Mouse (Mus musculus): ENCODE measurements around the gene Cdc73. TPM values are rescaled to one million over a fixed set of nuclear protein-coding genes. Genes with fewer than 3 reads are reported as not detected.
"Not testable (repeated sequence)": the region's sequence is repeated elsewhere in the genome, so short reads cannot be mapped to it uniquely, and the experiment has no call there.

Gene Cdc73
- polyA plus RNA-seq, 1 experiment = 3.2 TPM

DNA sequence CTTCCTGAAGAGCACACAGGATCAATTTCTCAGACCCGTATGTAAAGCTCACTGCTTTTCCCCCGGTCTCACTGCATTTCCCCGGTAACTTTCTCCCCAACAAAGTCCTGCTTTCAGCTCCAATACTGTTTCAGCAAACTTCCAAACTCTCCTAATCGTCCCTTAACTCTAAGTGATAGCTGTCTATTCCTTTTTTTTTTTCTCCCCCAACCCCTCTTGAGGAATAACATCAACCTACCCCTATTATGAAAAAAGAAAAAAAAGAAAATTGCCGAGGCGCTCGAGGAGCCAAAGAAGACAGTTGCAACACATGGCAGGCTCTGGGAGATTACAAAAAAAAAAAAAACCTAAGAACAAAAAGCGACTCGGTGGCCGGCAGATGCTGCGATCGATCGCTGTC, 957 bp downstream of the Cdc73 start:
- TF ChIP-seq CTCF (IDR thresholded peaks at IDR 0.05; ENCODE audit: insufficient read depth, low read length) = no peak
- no peak for TF ChIP-seq POLR2A (IDR thresholded peaks at IDR 0.05; ENCODE audit: borderline replicate concordance, extremely low read depth, low read depth, low read length)
- peak overlapping the region; percentile 85 for H3K4me3 ChIP-seq (replicated peaks; ENCODE audit: extremely low read depth, low read depth, low read length)
- WGBS = under 1% methylated on average over 13 of the region's 13 CpGs
- H3K4me1 ChIP-seq (ENCODE audit: control insufficient read depth, insufficient read depth, low read length) = no peaks in the 10 kb centered on the region; the same call in 1 of the 2 replicates
- DNase-seq = no peak

DNA sequence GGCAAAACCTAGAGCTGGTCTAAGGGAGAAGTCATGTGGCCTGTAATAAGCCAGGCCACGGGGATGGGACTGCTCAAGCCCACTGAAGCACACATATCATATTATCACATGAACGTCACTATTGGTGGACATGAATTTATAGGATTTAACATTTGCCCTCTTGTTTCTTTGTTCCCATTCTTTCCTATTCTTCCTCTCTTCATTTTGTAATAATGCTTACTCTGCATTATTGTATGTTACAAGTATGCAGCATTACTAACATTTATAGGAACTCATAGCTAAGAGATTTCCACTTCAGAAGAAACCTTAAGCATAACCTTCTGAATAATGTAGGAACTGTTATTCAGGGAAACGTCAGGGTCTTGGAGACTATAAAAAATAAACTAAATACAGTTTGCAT, 17.8 kb downstream of the Cdc73 start:
- no peak for TF ChIP-seq CTCF (IDR thresholded peaks at IDR 0.05; ENCODE audit: insufficient read depth, low read length)
- TF ChIP-seq POLR2A (IDR thresholded peaks at IDR 0.05; ENCODE audit: borderline replicate concordance, extremely low read depth, low read depth, low read length) = no peak
- H3K4me1 ChIP-seq (ENCODE audit: control insufficient read depth, insufficient read depth, low read length) = no peaks in the 10 kb centered on the region
- H3K4me3 ChIP-seq (replicated peaks; ENCODE audit: extremely low read depth, low read depth, low read length) = no peak overlapping the region
- WGBS = 88% methylated on average over 3 of the region's 3 CpGs
- no peak for DNase-seq

DNA sequence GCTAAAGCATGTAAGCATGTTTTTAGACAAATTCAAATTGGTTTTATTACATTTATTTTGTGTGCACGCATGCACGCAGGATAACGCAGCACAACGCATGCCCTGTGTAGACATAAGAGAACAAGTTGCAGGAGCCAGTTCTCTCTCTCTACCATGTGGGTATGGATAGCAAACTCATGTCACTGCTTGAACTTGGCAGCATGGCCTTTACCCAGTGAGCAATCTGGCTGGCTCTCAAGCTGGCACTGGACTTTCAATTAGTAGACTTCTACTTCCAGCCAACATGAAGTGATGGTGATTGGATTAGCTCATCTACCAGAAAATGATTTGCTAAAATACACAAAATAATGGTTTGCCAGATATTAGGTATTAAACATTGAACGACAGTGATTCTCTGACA, 21.6 kb downstream of the Cdc73 start:
- H3K4me3 ChIP-seq (replicated peaks; ENCODE audit: extremely low read depth, low read depth, low read length) = no peak overlapping the region
- no peaks in the 10 kb centered on the region for H3K4me1 ChIP-seq (ENCODE audit: control insufficient read depth, insufficient read depth, low read length)
- 91% methylated on average over 5 of the region's 5 CpGs for WGBS
- DNase-seq = no peak
- TF ChIP-seq POLR2A (IDR thresholded peaks at IDR 0.05; ENCODE audit: borderline replicate concordance, extremely low read depth, low read depth, low read length) (no peak), CTCF (IDR thresholded peaks at IDR 0.05; ENCODE audit: insufficient read depth, low read length) (no peak)

DNA sequence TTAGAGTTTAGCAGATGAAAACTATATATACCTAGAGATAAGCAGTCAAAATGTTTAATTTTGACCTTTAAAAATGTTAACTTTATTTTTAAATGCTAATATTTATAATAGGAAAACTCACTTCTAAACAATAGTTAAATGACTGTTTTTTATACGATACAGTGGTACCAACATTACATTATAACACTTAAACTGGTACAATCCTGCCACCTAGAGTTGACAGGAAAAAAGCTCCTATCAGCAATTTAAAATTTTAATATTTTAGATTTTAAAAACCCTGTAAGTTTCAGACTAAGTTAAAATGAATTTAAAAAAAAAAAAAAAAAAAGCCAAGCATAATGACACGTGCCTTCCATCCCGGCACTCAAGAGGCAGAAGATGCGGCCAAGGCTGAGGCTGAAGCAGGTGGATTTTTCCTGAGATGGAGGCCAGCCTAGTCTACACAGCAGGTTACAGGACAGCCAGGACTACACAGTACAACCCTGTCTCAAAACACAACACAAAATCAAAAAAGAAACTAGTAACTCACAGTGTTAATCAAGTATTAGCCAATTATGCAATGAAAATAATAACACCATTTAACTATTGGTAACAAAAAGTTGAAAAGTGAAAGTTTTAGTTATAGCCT, 26.8 kb downstream of the Cdc73 start:
- TF ChIP-seq POLR2A (IDR thresholded peaks at IDR 0.05; ENCODE audit: borderline replicate concordance, extremely low read depth, low read depth, low read length) (no peak), CTCF (IDR thresholded peaks at IDR 0.05; ENCODE audit: insufficient read depth, low read length) (no peak)
- no peak overlapping the region for H3K4me3 ChIP-seq (replicated peaks; ENCODE audit: extremely low read depth, low read depth, low read length)
- no peaks in the 10 kb centered on the region for H3K4me1 ChIP-seq (ENCODE audit: control insufficient read depth, insufficient read depth, low read length)
- WGBS = 75% methylated on average over 4 of the region's 4 CpGs
- no peak for DNase-seq

DNA sequence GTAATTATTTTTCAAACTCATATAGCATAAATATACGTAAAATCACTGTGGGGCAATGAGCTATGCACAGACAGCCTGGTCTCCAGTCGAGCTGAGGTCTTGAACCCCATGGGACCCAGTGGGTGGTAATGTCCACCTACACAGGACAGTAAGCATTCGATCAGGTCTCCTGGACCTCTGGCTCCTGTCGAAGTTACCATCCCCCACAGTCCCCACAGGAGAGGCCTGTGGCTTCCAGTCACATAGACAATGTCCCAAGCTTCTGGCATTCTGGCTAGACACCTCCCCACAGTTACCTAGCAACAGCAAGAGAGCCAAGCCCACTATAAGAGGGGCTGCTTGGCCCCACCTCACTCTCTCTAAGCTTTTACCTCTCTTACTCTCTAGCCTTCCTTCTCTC, 37.9 kb downstream of the Cdc73 start:
- DNase-seq; H3K4me3 ChIP-seq (replicated peaks; ENCODE audit: extremely low read depth, low read depth, low read length); H3K4me1 ChIP-seq (ENCODE audit: control insufficient read depth, insufficient read depth, low read length): not testable (repeated sequence)
- WGBS = 90% methylated on average over 4 of the region's 4 CpGs

DNA sequence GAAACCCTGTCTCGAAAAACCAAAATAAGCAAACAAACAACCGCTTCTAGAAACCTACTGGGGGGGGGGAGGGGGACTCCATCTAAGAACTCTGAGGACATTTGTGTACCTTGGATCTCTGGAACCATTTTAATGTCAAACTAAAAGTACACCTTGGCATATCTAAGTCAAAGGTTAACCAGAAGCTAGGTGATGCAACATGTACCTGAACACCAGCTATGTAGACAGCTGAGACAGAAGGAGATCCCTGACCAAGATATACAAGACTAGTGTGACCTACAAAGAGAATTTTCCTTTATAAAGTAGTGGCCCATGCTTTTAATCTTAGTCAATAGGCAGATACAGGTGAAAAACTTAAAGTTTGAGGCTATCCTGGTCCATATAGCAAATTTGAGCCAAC, 39.5 kb downstream of the Cdc73 start:
- H3K4me1 ChIP-seq (ENCODE audit: control insufficient read depth, insufficient read depth, low read length) = no peaks in the 10 kb centered on the region; the same call in 1 of the 2 replicates
- 89% methylated on average over 2 of the region's 2 CpGs for WGBS
- H3K4me3 ChIP-seq (replicated peaks; ENCODE audit: extremely low read depth, low read depth, low read length) = no peak overlapping the region
- no peak for DNase-seq
- TF ChIP-seq POLR2A (IDR thresholded peaks at IDR 0.05; ENCODE audit: borderline replicate concordance, extremely low read depth, low read depth, low read length) (no peak), CTCF (IDR thresholded peaks at IDR 0.05; ENCODE audit: insufficient read depth, low read length) (no peak)

DNA sequence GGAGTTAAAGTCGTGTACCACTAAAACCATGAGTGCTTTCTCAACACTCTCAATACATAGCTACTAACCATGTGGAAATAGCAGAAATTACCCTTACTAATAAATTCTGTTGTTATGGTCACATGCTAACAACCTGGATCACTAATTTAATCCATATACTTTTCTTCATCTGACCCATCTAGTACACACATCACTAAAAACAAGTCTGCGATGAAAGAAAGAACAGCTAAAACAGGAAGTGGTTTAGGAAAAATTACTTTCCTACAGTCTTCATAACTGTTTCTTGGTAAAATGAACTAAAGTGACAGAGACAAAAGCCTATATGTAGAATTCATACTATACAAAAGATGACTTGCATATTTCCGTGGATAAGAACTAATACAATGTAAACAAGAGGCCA, 49.0 kb downstream of the Cdc73 start:
- 73% methylated on average over 3 of the region's 3 CpGs for WGBS
- no peak for TF ChIP-seq CTCF (IDR thresholded peaks at IDR 0.05; ENCODE audit: insufficient read depth, low read length)
- DNase-seq = no peak

DNA sequence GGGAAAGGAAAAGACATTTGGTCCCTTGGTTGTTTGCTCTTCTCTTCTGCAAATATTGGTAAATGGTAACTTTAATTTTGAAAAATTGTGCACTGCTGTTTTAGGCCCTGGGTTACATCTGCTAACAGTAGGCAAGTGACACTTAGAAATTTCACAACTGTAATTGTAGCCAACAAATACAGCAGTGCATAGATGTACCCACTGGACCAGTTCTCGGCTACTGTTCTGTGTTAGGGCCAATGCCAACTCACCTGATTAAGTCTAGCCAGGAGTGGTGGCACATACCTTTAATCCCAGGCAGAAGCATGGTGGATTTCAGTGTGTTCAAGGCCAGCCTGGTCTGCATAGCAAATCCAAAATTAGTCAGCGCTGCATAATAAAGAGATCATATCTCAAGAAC, 52.4 kb downstream of the Cdc73 start:
- 82% methylated on average over 2 of the region's 2 CpGs for WGBS
- DNase-seq = no peak
- Histone ChIP-seq H3K4me3 (replicated peaks; ENCODE audit: extremely low read depth, low read depth, low read length) (no peak overlapping the region), H3K4me1 (ENCODE audit: control insufficient read depth, insufficient read depth, low read length) (no peaks in the 10 kb centered on the region)
- TF ChIP-seq CTCF (IDR thresholded peaks at IDR 0.05; ENCODE audit: insufficient read depth, low read length) = no peak
- no peak for TF ChIP-seq POLR2A (IDR thresholded peaks at IDR 0.05; ENCODE audit: borderline replicate concordance, extremely low read depth, low read depth, low read length)

More for the DNA sequence above, 49.0 kb downstream of the Cdc73 start:
- no peaks in the 10 kb centered on the region for H3K4me1 ChIP-seq (ENCODE audit: control insufficient read depth, insufficient read depth, low read length)
- H3K4me3 ChIP-seq (replicated peaks; ENCODE audit: extremely low read depth, low read depth, low read length) = no peak overlapping the region

DNA sequence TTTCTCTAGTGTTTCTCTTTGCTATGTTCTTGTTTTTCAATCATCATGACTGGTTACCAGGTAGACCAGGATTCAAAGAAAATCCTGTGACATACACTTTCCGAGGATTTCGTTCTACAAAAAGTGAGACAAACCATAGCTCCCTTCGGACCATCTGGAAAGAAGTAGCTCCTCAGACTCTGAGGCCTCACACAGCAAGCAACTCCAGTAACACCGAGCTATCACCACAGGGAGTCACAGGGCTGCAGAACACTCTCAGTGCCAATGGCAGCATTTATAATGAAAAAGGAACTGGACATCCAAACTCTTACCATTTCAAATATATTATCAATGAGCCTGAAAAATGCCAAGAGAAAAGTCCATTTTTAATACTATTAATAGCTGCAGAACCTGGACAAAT, 56.5 kb downstream of the Cdc73 start:
- TF ChIP-seq CTCF (IDR thresholded peaks at IDR 0.05; ENCODE audit: insufficient read depth, low read length) (no peak), POLR2A (IDR thresholded peaks at IDR 0.05; ENCODE audit: borderline replicate concordance, extremely low read depth, low read depth, low read length) (no peak)
- WGBS = 89% methylated on average over 4 of the region's 4 CpGs

DNA sequence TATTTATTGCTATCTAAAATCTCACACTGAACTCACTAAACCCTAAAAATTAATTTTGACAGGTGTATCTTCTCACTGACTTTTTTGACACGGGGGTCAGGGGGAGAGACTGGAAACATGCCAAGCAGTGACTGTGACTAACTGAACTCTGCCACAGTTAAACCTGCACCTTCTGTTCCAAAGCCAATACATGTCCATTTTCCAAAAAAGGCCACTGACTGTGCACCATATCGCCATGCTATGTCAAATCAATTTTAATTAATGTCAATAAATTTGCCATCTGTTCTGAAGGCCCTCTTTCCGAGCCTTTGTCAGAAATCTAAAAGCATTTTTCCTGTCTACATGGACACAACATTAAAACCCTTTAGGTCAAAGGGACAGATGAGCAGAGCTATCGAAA, 57.3 kb downstream of the Cdc73 start:
- DNase-seq = no peak
- TF ChIP-seq POLR2A (IDR thresholded peaks at IDR 0.05; ENCODE audit: borderline replicate concordance, extremely low read depth, low read depth, low read length) (no peak), CTCF (IDR thresholded peaks at IDR 0.05; ENCODE audit: insufficient read depth, low read length) (no peak)
- peaks cover 2% of the 10 kb centered on the region; the same call in 1 of the 2 replicates for H3K4me1 ChIP-seq (ENCODE audit: control insufficient read depth, insufficient read depth, low read length)
- no peak overlapping the region for H3K4me3 ChIP-seq (replicated peaks; ENCODE audit: extremely low read depth, low read depth, low read length)
- 68% methylated on average over 4 of the region's 4 CpGs for WGBS

More for the DNA sequence above, 56.5 kb downstream of the Cdc73 start:
- H3K4me3 ChIP-seq (replicated peaks; ENCODE audit: extremely low read depth, low read depth, low read length) = no peak overlapping the region
- no peaks in the 10 kb centered on the region for H3K4me1 ChIP-seq (ENCODE audit: control insufficient read depth, insufficient read depth, low read length)
- DNase-seq = no peak

All from lung, adult 2 months (tissue).